Mouse (Mus musculus) kidney, embryonic 16.5 days (tissue): Measurements from ENCODE around the gene Edc4. TPM values are rescaled to one million over a fixed set of nuclear protein-coding genes. Genes with fewer than 3 reads are reported as not detected.

Experiments used
- ATAC-seq: fragments of 200-750 bp; cut with Nextera tagmentation; 2 replicates; pipeline ENCODE4 v1.8.0; 2017; ENCODE audit warnings: moderate TSS enrichment; ENCODE audit not compliant: low FRiP score, low TSS enrichment
- H3K27ac ChIP-seq: fragments of 300-500 bp; sonication (generic); 2 replicates; pipeline ENCODE4 v1.5.1; 2014; ENCODE audit warnings: low read length
- H3K27me3 ChIP-seq: fragments of 300-500 bp; sonication (generic); 2 replicates; pipeline ENCODE4 v1.6.1; 2014; ENCODE audit warnings: low read length, control low read depth, mixed read lengths; ENCODE audit not compliant: insufficient read depth
- H3K36me3 ChIP-seq: fragments of 300-500 bp; sonication (generic); 2 replicates; pipeline ENCODE4 v1.6.1; 2014; ENCODE audit warnings: low read length, control low read depth, mixed read lengths; ENCODE audit not compliant: insufficient read depth
- H3K4me1 ChIP-seq: fragments of 300-500 bp; sonication (generic); 2 replicates; pipeline ENCODE4 v1.6.1; 2014; ENCODE audit warnings: low read length, control low read depth, mixed read lengths; ENCODE audit not compliant: insufficient read depth
- H3K4me2 ChIP-seq: fragments of 300-500 bp; sonication (generic); replicated peaks from 2 replicates; pipeline ENCODE4 v1.6.1; 2014; ENCODE audit warnings: low read depth, low read length
- H3K4me3 ChIP-seq: fragments of 300-500 bp; sonication (generic); 2 replicates; pipeline ENCODE4 v1.5.1; 2014; ENCODE audit warnings: mild to moderate bottlenecking, low read length
- H3K9ac ChIP-seq: fragments of 300-500 bp; sonication (generic); replicated peaks from 2 replicates; pipeline ENCODE4 v1.6.1; 2014; ENCODE audit warnings: low read length
- H3K9me3 ChIP-seq: fragments of 300-500 bp; sonication (generic); 2 replicates; pipeline ENCODE4 v1.6.1; 2016; ENCODE audit warnings: low read length, control low read depth
- WGBS: fragments of 180-500 bp; shearing (Covaris S2); extraction: QIAGEN DNeasy Blood & Tissue Kit; methylation state at CpG from one replicate; pipeline ENCODE4 v1.1.7; 2014; 5-methylcytosine and 5-hydroxymethylcytosine counted together
- polyA plus RNA-seq: library from polyadenylated mRNA; unstranded; fragments of >200 nt; fragmentation: Nextera tagmentation; extraction: Ambion mirVana; gene quantifications from 2 replicates; pipeline ENCODE4 v1.2.1, GENCODE M21; 2015

The Edc4 gene
- polyA plus RNA-seq, 1 experiment from 2014 or later: 58.8 TPM

DNA sequence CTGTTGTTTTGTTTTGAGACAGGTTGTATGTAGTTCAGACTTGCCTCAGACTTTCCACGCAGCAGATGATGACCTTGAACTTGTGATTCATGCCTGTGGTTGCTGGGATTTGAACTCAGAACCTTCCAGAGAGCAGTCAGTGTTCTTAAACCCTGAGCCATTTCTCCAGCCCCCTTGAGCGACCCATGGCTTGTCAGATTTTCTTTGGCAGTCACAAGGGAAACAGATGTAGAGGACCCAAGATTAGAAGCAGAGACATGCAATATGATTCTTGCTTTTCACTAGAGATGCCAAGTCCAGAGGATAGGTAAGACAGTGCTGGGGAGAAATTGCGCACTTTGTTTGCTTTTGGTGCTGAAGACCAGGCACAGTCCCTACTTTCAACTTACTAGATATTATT, 27.5 kb upstream of the Edc4 start, which contains the start of gene Cenpt:
Cenpt (minus strand) TSS at position 101 of the 400 bp plus-strand sequence.
- H3K4me2 ChIP-seq: no peak within 1 kb of the TSS
- peaks cover 32% of the 10 kb centered on the region for H3K4me1 ChIP-seq
- H3K27ac ChIP-seq: no peak within 1 kb of the TSS
- H3K27me3 ChIP-seq: no peaks in the 10 kb centered on the region
- 89% methylated on average over 3 of the region's 3 CpGs for WGBS
- no peak within 1 kb of the TSS for H3K9ac ChIP-seq
- no peak within 1 kb of the TSS for H3K4me3 ChIP-seq
- peaks cover 16% of the 10 kb centered on the region for H3K36me3 ChIP-seq
- no peaks in the 10 kb centered on the region for H3K9me3 ChIP-seq
- ATAC-seq: no peak

DNA sequence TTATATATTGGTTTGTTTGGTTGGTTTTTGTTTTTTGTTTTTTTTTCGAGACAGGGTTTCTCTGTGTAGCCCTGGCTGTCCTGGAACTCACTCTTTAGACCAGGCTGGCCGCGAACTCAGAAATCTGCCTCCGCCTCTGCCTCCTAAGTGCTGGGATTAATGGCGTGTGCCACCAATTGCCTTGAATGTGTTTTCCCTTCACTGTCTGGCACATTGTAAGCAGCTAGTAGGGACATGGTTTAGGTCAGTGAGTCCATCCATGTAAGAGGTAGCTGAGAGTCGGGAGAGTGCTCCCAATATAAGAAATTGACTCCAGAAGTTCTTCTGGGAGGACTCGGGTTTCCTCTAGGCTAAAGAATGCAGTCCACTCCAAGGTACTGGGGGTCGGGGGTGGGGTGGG, 26.4 kb upstream of the Edc4 start:
- Histone ChIP-seq H3K27ac (peak overlapping the region; percentile 58; the same call in 1 of the 2 replicates), H3K4me1 (peaks cover 32% of the 10 kb centered on the region), H3K9ac (peak overlapping the region; percentile 38; the same call in 1 of the 2 replicates), H3K9me3 (no peaks in the 10 kb centered on the region), H3K4me2 (peak overlapping the region; percentile 95), H3K4me3 (peak overlapping the region; percentile 84), H3K27me3 (no peaks in the 10 kb centered on the region), H3K36me3 (peaks cover 6% of the 10 kb centered on the region)
- WGBS: 23% methylated on average over 8 of the region's 8 CpGs
- no peak; the same call in 1 of the 2 replicates for ATAC-seq

DNA sequence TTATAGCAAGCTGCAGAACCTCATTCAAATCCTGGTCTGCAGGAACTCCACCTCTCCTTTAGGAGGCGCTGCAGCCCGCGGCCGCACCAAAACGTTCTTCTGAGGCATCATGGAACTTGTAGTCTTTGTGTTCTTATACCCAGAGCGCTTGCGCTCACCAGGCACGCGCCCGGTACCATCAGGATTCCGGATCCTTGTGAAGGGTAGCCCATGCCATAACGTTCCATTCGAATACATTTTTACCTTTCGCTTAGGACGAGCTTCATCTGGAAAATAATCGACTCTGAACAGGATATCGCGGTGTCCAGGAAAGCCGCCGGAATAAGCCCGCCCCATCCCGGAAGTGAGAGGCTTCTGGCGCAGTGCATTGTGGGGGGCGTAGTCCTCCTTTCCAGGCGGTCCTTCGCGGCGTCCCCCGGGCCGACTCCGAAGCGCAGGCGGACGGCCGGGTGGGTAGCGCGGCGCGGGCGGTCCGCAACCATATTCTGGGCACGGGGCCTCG, 25.9 kb upstream of the Edc4 start, which contains the start of gene Thap11:
Thap11 (plus strand) TSS at position 418 of the 502 bp plus-strand sequence.
- peak; percentile 91 for ATAC-seq
- no peaks in the 10 kb centered on the region for H3K27me3 ChIP-seq
- peak within 1 kb of the TSS; percentile 95 for H3K4me2 ChIP-seq
- WGBS: under 1% methylated on average over 43 of the region's 43 CpGs
- H3K27ac ChIP-seq: peak within 1 kb of the TSS; percentile 87
- H3K9ac ChIP-seq: peak within 1 kb of the TSS; percentile 81
- H3K9me3 ChIP-seq: no peaks in the 10 kb centered on the region
- peak within 1 kb of the TSS; percentile 84 for H3K4me3 ChIP-seq
- peaks cover 2% of the 10 kb centered on the region; the same call in 1 of the 2 replicates for H3K36me3 ChIP-seq
- peaks cover 36% of the 10 kb centered on the region for H3K4me1 ChIP-seq

DNA sequence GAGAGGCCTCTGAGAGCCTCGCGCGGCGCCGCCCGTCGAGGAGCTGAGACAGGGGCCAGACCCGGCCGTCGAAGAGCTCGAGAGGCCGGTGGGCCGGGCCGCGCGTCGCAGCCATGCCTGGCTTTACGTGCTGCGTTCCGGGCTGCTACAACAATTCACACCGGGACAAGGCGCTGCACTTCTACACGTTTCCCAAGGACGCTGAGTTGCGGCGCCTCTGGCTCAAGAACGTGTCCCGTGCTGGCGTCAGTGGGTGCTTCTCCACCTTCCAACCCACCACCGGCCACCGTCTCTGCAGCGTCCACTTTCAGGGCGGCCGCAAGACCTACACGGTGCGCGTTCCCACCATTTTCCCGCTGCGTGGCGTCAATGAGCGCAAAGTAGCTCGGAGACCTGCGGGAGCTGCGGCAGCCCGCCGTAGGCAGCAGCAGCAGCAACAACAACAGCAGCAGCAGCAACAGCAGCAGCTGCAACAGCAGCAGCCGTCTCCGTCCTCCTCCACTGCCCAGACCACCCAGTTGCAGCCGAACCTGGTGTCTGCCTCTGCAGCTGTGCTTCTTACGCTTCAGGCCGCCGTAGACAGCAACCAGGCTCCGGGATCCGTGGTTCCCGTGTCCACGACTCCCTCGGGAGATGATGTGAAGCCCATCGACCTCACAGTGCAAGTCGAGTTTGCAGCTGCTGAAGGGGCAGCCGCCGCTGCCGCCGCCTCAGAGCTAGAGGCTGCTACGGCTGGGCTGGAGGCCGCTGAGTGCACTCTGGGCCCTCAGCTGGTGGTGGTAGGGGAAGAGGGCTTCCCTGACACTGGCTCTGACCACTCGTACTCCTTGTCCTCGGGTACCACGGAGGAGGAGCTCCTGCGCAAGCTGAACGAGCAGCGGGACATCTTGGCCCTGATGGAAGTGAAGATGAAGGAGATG, 25.2 kb upstream of the Edc4 start:
- ATAC-seq: 0 out of 2 replicates have a peak, but pooled peaks have one; percentile 3
- WGBS: under 1% methylated on average over 71 of the region's 71 CpGs
- H3K4me1 ChIP-seq: peaks cover 37% of the 10 kb centered on the region

DNA sequence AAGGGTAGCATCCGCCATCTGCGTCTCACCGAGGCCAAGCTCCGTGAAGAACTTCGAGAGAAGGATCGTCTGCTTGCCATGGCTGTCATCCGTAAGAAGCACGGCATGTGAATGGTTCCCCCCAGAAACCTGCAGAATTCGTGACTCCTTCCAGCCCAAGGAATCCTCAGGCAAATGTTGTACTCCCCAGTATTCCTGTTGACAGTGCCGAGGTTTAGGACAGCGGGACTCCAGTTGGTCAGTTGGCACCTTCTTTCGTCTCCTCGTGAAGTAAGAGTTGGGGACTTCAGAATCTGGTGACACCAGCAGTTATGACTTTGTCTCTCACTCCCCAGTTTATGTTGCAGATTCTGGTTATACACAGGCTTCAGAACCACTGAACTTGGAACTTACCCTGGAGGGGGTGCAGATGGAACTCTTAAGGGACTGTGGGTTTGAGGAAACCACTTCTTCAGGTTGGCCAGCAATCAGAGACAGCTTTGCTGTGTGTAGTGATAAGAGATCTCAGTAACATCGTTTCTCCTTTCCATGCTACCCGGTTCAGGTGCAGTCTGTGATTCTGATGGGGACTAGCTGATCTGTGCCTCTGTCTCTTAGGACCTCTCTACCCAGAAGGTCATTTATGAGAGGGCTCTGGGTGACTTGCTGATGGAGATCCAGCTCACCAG, 24.4 kb upstream of the Edc4 start:
- Histone ChIP-seq H3K27me3 (no peaks in the 10 kb centered on the region), H3K4me2 (peak overlapping the region; percentile 95), H3K4me3 (peak overlapping the region; percentile 84), H3K4me1 (peaks cover 33% of the 10 kb centered on the region), H3K9me3 (no peaks in the 10 kb centered on the region), H3K27ac (peak overlapping the region; percentile 87; the same call in 1 of the 2 replicates), H3K36me3 (peaks cover 2% of the 10 kb centered on the region; the same call in 1 of the 2 replicates), H3K9ac (peak overlapping the region; percentile 81)
- no peak for ATAC-seq
- WGBS: 12% methylated on average over 15 of the region's 15 CpGs

More for the DNA sequence above, 25.2 kb upstream of the Edc4 start:
- peak overlapping the region; percentile 81 for H3K9ac ChIP-seq
- no peaks in the 10 kb centered on the region for H3K27me3 ChIP-seq
- H3K27ac ChIP-seq: peak overlapping the region; percentile 87
- peaks cover 2% of the 10 kb centered on the region; the same call in 1 of the 2 replicates for H3K36me3 ChIP-seq
- H3K4me3 ChIP-seq: peak overlapping the region; percentile 84
- no peaks in the 10 kb centered on the region for H3K9me3 ChIP-seq
- peak overlapping the region; percentile 95 for H3K4me2 ChIP-seq

DNA sequence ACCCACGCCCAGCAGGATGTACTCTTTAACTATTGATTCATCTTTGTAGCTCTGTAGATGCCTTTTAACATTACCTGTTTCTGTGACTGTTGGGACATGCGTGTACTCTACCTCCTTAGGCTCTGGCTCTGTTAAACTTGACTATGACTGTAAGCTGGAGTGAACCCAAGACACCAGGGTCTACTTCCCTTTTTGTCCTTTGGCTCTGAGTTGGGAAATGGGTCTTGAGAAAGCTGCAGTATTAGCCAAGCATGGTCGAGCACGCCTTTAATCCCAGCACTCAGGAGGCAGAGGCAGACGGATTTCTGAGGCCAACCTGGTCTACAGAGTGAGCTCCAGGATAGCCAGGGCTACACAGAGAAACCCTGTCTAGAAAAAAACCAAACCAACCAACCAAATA, 22.2 kb upstream of the Edc4 start:
- 86% methylated on average over 5 of the region's 5 CpGs for WGBS
- peaks cover 45% of the 10 kb centered on the region for H3K4me1 ChIP-seq
- no peaks in the 10 kb centered on the region for H3K9me3 ChIP-seq
- H3K4me3 ChIP-seq: no peak overlapping the region
- no peak overlapping the region for H3K9ac ChIP-seq
- H3K36me3 ChIP-seq: peaks cover 2% of the 10 kb centered on the region; the same call in 1 of the 2 replicates
- H3K4me2 ChIP-seq: no peak overlapping the region
- H3K27ac ChIP-seq: no peak overlapping the region
- no peak for ATAC-seq
- no peaks in the 10 kb centered on the region for H3K27me3 ChIP-seq

DNA sequence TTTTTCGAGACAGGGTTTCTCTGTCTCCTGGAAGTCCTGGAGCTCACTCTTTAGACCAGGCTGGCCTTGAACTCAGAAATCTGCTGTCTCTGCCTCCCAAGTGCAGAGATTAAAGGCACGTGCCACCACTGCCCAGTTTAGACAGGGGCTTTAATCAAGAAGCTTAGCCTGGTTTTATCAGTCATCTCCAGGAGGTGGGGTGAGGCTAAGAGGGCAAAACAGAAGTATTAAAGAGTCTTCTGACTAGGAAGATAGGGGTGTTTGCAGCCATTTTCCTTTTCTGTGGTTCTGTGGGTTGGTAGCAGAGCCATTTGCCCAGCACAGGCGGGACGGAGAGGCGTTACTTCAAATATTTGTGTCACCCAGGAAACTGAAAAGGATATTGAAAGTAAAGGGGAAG, 21.4 kb upstream of the Edc4 start:
- no peak overlapping the region for H3K4me2 ChIP-seq
- 63% methylated on average over 5 of the region's 5 CpGs for WGBS
- peaks cover 43% of the 10 kb centered on the region for H3K4me1 ChIP-seq

DNA sequence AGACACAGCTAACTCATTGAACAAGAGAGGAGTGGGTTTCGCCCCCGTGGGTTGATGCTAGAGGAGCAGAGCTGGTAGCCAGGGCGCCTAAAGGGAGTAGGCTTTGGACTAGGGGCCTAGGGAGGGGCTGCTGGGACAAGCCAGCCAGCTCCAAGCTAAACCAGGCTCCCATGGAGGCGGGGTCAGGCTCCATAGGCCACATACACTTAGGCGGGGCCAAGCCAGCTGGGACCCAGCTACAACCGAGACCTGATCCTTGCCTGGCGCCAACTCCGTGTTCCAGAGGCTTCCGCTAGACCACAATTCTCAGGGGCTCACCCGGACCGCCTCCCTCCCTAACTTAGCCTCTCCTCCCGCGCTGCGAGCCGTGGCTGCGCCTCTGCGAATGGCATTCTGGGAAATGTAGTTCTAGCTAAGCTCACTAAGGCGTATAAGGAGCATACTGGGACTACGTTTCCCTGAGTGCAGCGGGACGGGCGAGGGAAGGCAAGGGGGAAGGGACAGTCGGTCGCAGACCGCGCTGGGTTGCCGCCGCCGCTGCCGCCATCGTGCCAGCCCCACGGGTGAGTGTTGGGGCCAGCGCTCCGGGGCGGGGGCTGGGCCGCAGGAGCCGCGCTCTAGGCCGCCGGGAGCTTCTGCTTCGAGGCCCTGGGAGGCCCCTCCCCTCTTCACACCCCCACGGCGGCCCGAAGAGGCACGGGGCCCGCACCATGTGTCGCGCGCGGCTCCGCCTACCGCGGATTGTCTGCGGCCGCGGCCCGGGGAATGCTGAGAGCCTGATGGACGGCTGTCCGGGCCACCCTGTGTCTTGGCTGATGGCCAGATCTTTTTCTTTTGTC, 20.3 kb upstream of the Edc4 start, which contains the start of gene Nutf2:
Nutf2 (plus strand) TSS at position 438 of the 839 bp plus-strand sequence.
- Histone ChIP-seq H3K4me2 (peak within 1 kb of the TSS; percentile 69), H3K4me1 (peaks cover 42% of the 10 kb centered on the region), H3K9me3 (no peaks in the 10 kb centered on the region), H3K36me3 (peaks cover 6% of the 10 kb centered on the region; the same call in 1 of the 2 replicates), H3K9ac (peak within 1 kb of the TSS; percentile 89), H3K4me3 (peak within 1 kb of the TSS; percentile 85), H3K27ac (peak within 1 kb of the TSS; percentile 96), H3K27me3 (no peaks in the 10 kb centered on the region)
- under 1% methylated on average over 48 of the region's 59 CpGs for WGBS
- ATAC-seq: peak; percentile 99

More for the DNA sequence above, 21.4 kb upstream of the Edc4 start:
- ATAC-seq: no peak
- Histone ChIP-seq H3K27ac (peak overlapping the region; percentile 96), H3K36me3 (peaks cover 2% of the 10 kb centered on the region; the same call in 1 of the 2 replicates), H3K4me3 (no peak overlapping the region), H3K9me3 (no peaks in the 10 kb centered on the region), H3K9ac (0 out of 2 replicates have a peak overlapping the region, but pooled peaks have one; percentile 7), H3K27me3 (no peaks in the 10 kb centered on the region)
